Mouse (Mus musculus): ENCODE data around the gene Plp2. TPM values are rescaled to one million over a fixed set of nuclear protein-coding genes. Genes with fewer than 3 reads are reported as not detected.

Gene Plp2
- polyA plus RNA-seq, 1 experiment from 2014 or later = 171 TPM

- Histone ChIP-seq H3K4me3 (replicated peaks) (no peak overlapping the region), H3K9me3 (replicated peaks) (no peaks in the 10 kb centered on the region), H3K27ac (replicated peaks) (no peak overlapping the region), H3K36me3 (no peaks in the 10 kb centered on the region), H3K9ac (no peak overlapping the region), H3K4me1 (no peaks in the 10 kb centered on the region; the same call in 1 of the 2 replicates), H3K27me3 (no peaks in the 10 kb centered on the region), H3K4me2 (replicated peaks) (no peak overlapping the region)
- 69% methylated on average over 4 of the region's 4 CpGs for WGBS
- no peak for ATAC-seq (ENCODE audit: insufficient number of reproducible peaks, low FRiP score, low TSS enrichment, low read depth)
Measured at GRCm38 (mm10) chrX:7661086-7661485, 10.1 kb downstream of the Plp2 start.

- WGBS = 56% methylated on average over 11 of the region's 11 CpGs
Measured at GRCm38 (mm10) chrX:7658785-7659589, 12.2 kb downstream of the Plp2 start.

GRCm38 (mm10) chrX:7658031-7658784 is 13.0 kb downstream of the Plp2 start:
- WGBS = 20% methylated on average over 15 of the region's 15 CpGs
- ATAC-seq (ENCODE audit: insufficient number of reproducible peaks, low FRiP score, low TSS enrichment, low read depth) = peak; percentile 79
- Histone ChIP-seq H3K27ac (replicated peaks) (peak overlapping the region; percentile 72), H3K36me3 (no peaks in the 10 kb centered on the region), H3K4me3 (replicated peaks) (peak overlapping the region; percentile 52), H3K9ac (0 out of 2 replicates have a peak overlapping the region, but pooled peaks have one; percentile 35), H3K4me1 (no peaks in the 10 kb centered on the region; the same call in 1 of the 2 replicates), H3K27me3 (no peaks in the 10 kb centered on the region), H3K4me2 (replicated peaks) (peak overlapping the region; percentile 47), H3K9me3 (replicated peaks) (no peaks in the 10 kb centered on the region)

More at GRCm38 (mm10) chrX:7658785-7659589, 12.2 kb downstream of the Plp2 start:
- ATAC-seq (ENCODE audit: insufficient number of reproducible peaks, low FRiP score, low TSS enrichment, low read depth) = no peak
- Histone ChIP-seq H3K36me3 (no peaks in the 10 kb centered on the region), H3K9ac (no peak overlapping the region), H3K4me1 (no peaks in the 10 kb centered on the region; the same call in 1 of the 2 replicates), H3K4me3 (replicated peaks) (peak overlapping the region; percentile 52; the same call in 1 of the 2 replicates), H3K9me3 (replicated peaks) (no peaks in the 10 kb centered on the region), H3K27ac (replicated peaks) (peak overlapping the region; percentile 72), H3K4me2 (replicated peaks) (peak overlapping the region; percentile 47), H3K27me3 (no peaks in the 10 kb centered on the region)

DNA sequence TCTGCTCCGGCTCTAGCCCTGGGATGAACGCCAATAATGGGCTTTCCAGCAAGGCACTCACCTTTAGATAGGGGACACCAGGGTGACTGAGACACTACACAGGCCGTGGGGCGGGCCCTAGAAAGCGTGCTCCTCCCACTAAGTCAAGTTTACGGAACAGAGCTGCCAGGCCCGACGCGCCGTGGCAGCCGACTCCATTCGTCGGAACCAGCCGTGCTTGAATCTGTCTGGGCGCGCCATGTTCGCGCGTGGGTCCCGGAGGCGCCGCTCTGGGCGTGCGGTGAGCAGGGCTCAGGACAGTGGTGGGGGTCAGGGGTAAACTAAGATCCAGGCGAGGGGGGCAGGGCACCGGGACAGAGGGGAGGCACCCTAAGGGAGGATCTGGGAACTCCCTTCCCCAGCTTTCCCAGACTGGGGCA is 14.0 kb downstream of the Plp2 start, which contains the start of gene Prickle3:
Gene Prickle3 (plus strand): TSS at position 40 of the 419 bp plus-strand sequence.
- WGBS = 16% methylated on average over 26 of the region's 26 CpGs
- Histone ChIP-seq H3K36me3 (no peaks in the 10 kb centered on the region), H3K4me1 (no peaks in the 10 kb centered on the region; the same call in 1 of the 2 replicates), H3K4me3 (replicated peaks) (peak within 1 kb of the TSS; percentile 52), H3K4me2 (replicated peaks) (peak within 1 kb of the TSS; percentile 47), H3K27ac (replicated peaks) (peak within 1 kb of the TSS; percentile 72), H3K9ac (peak within 1 kb of the TSS; percentile 35), H3K27me3 (no peaks in the 10 kb centered on the region), H3K9me3 (replicated peaks) (no peaks in the 10 kb centered on the region)
- peak; percentile 68; the same call in 1 of the 2 replicates for ATAC-seq (ENCODE audit: insufficient number of reproducible peaks, low FRiP score, low TSS enrichment, low read depth)

DNA sequence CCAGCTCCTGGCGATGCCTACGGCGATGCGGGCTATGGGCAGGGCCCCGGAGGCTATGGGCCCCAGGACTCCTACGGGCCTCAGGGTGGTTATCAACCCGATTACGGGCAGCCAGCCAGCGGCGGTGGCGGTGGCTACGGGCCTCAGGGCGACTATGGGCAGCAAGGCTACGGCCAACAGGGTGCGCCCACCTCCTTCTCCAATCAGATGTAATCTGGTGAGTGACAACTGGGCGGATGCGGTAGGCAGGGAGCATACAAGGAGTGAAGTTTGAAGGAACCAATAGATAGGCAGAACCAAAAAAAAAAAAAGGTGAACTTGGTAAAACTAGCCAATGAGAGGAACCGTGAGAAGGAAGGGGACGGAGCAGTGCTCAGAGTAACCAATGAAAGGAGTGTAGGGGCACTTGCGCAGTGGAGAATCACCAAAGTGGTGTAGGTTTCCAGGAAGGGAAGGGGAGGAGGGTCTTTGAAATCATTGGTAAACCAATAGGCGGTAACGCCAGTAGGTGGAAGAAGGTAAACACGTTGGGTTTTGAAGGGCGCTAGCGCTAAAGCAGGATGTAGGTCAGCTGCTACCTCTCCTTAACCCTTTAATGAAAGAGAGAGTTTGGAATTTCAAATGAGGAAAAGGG is 22.4 kb downstream of the Plp2 start:
- peak; percentile 96 for ATAC-seq (ENCODE audit: insufficient number of reproducible peaks, low FRiP score, low TSS enrichment, low read depth)
- H3K36me3 ChIP-seq = no peaks in the 10 kb centered on the region
- peak overlapping the region; percentile 53 for H3K4me3 ChIP-seq (replicated peaks)
- WGBS = 13% methylated on average over 24 of the region's 25 CpGs
- peak overlapping the region; percentile 82 for H3K27ac ChIP-seq (replicated peaks)
- peak overlapping the region; percentile 53 for H3K4me2 ChIP-seq (replicated peaks)
- H3K27me3 ChIP-seq = no peaks in the 10 kb centered on the region
- peak overlapping the region; percentile 39; the same call in 1 of the 2 replicates for H3K9ac ChIP-seq
- H3K4me1 ChIP-seq = no peaks in the 10 kb centered on the region
- no peaks in the 10 kb centered on the region for H3K9me3 ChIP-seq (replicated peaks)

GRCm38 (mm10) chrX:7645349-7645748 is 25.8 kb downstream of the Plp2 start:
- no peak for ATAC-seq (ENCODE audit: insufficient number of reproducible peaks, low FRiP score, low TSS enrichment, low read depth)
- Histone ChIP-seq H3K4me1 (no peaks in the 10 kb centered on the region), H3K36me3 (no peaks in the 10 kb centered on the region), H3K27ac (replicated peaks) (no peak overlapping the region), H3K9ac (no peak overlapping the region), H3K4me3 (replicated peaks) (no peak overlapping the region), H3K9me3 (replicated peaks) (no peaks in the 10 kb centered on the region), H3K27me3 (no peaks in the 10 kb centered on the region), H3K4me2 (replicated peaks) (no peak overlapping the region)
- 12% methylated on average over 5 of the region's 5 CpGs for WGBS

DNA sequence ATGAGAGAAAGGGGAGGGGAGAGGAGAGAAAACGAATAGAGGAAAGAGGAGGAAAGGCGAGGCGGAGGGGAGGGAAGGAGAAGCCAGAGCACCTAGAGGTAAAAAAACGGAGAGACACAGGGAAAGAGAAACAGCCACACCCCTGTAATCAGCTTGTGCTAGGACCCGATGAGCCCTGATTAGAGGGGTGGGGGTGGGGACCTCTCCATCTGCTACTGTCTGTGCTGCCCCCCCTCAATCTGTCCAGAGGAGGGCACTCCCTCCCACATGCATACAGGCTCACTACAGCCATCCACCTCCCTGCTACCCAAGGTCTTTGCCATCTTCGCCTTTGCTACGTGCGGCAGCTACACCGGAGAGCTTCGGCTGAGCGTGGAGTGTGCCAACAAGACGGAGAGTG is 30.4 kb downstream of the Plp2 start:
- 31% methylated on average over 12 of the region's 12 CpGs for whole genome bisulfite sequencing
- Histone ChIP-seq H3K27ac (replicated peaks) (no peak overlapping the region), H3K9ac (no peak overlapping the region), H3K27me3 (no peaks in the 10 kb centered on the region), H3K36me3 (no peaks in the 10 kb centered on the region), H3K4me1 (no peaks in the 10 kb centered on the region), H3K4me3 (replicated peaks) (no peak overlapping the region), H3K4me2 (replicated peaks) (no peak overlapping the region), H3K9me3 (replicated peaks) (no peaks in the 10 kb centered on the region)
- ATAC-seq (ENCODE audit: insufficient number of reproducible peaks, low FRiP score, low TSS enrichment, low read depth) = no peak

- Histone ChIP-seq H3K4me2 (replicated peaks) (no peak overlapping the region), H3K27me3 (no peaks in the 10 kb centered on the region), H3K27ac (replicated peaks) (no peak overlapping the region), H3K4me1 (no peaks in the 10 kb centered on the region), H3K4me3 (replicated peaks) (no peak overlapping the region), H3K36me3 (no peaks in the 10 kb centered on the region), H3K9ac (no peak overlapping the region), H3K9me3 (replicated peaks) (no peaks in the 10 kb centered on the region)
- ATAC-seq (ENCODE audit: insufficient number of reproducible peaks, low FRiP score, low TSS enrichment, low read depth) = peak; percentile 20; the same call in 1 of the 2 replicates
- WGBS = 23% methylated on average over 13 of the region's 13 CpGs
Measured at GRCm38 (mm10) chrX:7639536-7640325, 31.5 kb downstream of the Plp2 start.

DNA sequence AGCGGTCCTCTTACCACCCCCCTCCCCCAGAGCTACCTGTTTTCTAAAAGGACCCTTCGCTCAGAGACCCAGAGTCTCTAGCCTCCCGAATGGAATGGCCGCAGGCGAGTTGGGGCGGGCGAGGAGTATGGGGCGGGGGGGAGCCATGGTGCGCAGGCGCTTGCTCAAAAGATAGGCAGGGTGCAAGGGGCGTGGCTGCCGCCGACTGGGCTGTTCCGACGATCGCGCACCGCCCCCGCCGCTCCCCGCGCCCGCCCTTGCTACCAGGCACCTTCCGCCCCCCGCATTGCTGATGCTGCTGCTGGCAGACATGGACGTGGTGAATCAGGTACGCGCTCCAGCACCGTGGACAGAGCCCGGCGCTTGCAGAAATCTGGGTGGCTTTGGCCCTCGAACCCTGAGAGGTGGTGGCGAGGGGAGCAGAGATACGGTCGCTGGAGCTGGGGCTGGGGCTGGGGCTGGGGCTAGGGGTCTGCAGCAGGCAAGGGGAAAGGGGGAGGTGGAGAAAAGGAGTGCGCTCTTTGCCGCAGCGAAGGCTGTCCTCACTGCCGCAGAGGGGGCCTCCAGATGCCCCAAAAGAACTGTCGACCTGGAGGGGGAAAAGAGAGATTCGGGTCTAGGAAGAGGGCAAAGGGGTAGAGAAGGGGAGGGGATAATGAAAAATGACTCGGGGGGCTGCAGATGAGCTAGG is 32.6 kb downstream of the Plp2 start, which contains the start of gene Syp:
Gene Syp (plus strand): TSS at position 71 of the 691 bp plus-strand sequence.
- Histone ChIP-seq H3K9me3 (replicated peaks) (no peaks in the 10 kb centered on the region), H3K27me3 (no peaks in the 10 kb centered on the region), H3K4me1 (no peaks in the 10 kb centered on the region), H3K9ac (no peak within 1 kb of the TSS), H3K36me3 (no peaks in the 10 kb centered on the region), H3K4me3 (replicated peaks) (peak within 1 kb of the TSS; percentile 22), H3K27ac (replicated peaks) (no peak within 1 kb of the TSS), H3K4me2 (replicated peaks) (peak within 1 kb of the TSS; percentile 44)
- peak; percentile 74 for ATAC-seq (ENCODE audit: insufficient number of reproducible peaks, low FRiP score, low TSS enrichment, low read depth)
- WGBS = 17% methylated on average over 33 of the region's 42 CpGs

GRCm38 (mm10) chrX:7635101-7635500 is 36.1 kb downstream of the Plp2 start:
- no peak overlapping the region for H3K27ac ChIP-seq (replicated peaks)
- H3K27me3 ChIP-seq = no peaks in the 10 kb centered on the region
- no peaks in the 10 kb centered on the region for H3K36me3 ChIP-seq
- ATAC-seq (ENCODE audit: insufficient number of reproducible peaks, low FRiP score, low TSS enrichment, low read depth) = no peak
- H3K9ac ChIP-seq = no peak overlapping the region
- H3K9me3 ChIP-seq (replicated peaks) = no peaks in the 10 kb centered on the region
- H3K4me3 ChIP-seq (replicated peaks) = no peak overlapping the region
- WGBS = 62% methylated on average over 3 of the region's 3 CpGs
- no peak overlapping the region for H3K4me2 ChIP-seq (replicated peaks)
- H3K4me1 ChIP-seq = no peaks in the 10 kb centered on the region
